Mouse (Mus musculus) thymus, adult 2 months (tissue): ENCODE measurements around the gene Fpr-rs3. TPM values are rescaled to one million over a fixed set of nuclear protein-coding genes. Genes with fewer than 3 reads are reported as not detected.

Source experiments
- DNase-seq: peaks from one replicate; pipeline ENCODE4 v3.0.0; 2021
- H3K27ac ChIP-seq: fragments of 200-500 bp; 2 replicates; pipeline ENCODE4 v1.5.1; 2012; ENCODE audit warnings: low read length, control low read depth; ENCODE audit not compliant: control insufficient read depth, insufficient read depth
- H3K27me3 ChIP-seq: fragments of 200-500 bp; 2 replicates; pipeline ENCODE4 v1.6.1; 2012; ENCODE audit warnings: mild to moderate bottlenecking, low read length, moderate library complexity, mixed read lengths; ENCODE audit not compliant: control insufficient read depth, insufficient read depth
- H3K36me3 ChIP-seq: fragments of 200-500 bp; 2 replicates; pipeline ENCODE4 v1.6.1; 2012; ENCODE audit warnings: mild to moderate bottlenecking, low read length, moderate library complexity; ENCODE audit not compliant: control insufficient read depth, insufficient read depth
- H3K4me1 ChIP-seq: fragments of 200-500 bp; replicated peaks from 2 replicates; pipeline ENCODE4 v1.6.1; 2012; ENCODE audit warnings: low read length; ENCODE audit not compliant: control insufficient read depth, insufficient read depth
- H3K4me3 ChIP-seq: fragments of 200-500 bp; 2 replicates; pipeline ENCODE4 v1.5.1; 2012; ENCODE audit warnings: mild to moderate bottlenecking, low read length, control low read depth, moderate library complexity; ENCODE audit not compliant: control insufficient read depth, insufficient read depth
- CTCF ChIP-seq: fragments of 200-500 bp; IDR thresholded peaks from 2 replicates; pipeline ENCODE4 v1.5.1; 2012; ENCODE audit warnings: mild to moderate bottlenecking, control low read depth, low read length, moderate library complexity, borderline replicate concordance; ENCODE audit not compliant: control insufficient read depth, poor library complexity, insufficient read depth; ENCODE audit errors: extremely low read depth
- POLR2A ChIP-seq: fragments of 200-500 bp; IDR thresholded peaks from 2 replicates; pipeline ENCODE4 v1.6.1; 2012; ENCODE audit warnings: mild to moderate bottlenecking, low read length, control low read depth, moderate library complexity; ENCODE audit not compliant: control insufficient read depth, poor library complexity, insufficient read depth; ENCODE audit errors: extremely low read depth
- WGBS: fragments of 180-500 bp; shearing (Covaris S2); methylation state at CpG from one replicate; pipeline ENCODE4 v1.1.7; 2018; 5-methylcytosine and 5-hydroxymethylcytosine counted together
- polyA plus RNA-seq: library from polyadenylated mRNA; depleted of rRNA; stranded (reverse); fragments of >200 nt; gene quantifications from 2 replicates; pipeline ENCODE4 v1.2.3, GENCODE M21; 2012; rRNA removed

Fpr-rs3 gene
- polyA plus RNA-seq = not detected in 2 replicates

GRCm38 (mm10) chr17:20624777-20625176, at the start of gene Fpr-rs3:
Gene Fpr-rs3, minus strand, starts transcription at chr17:20624877.
- Histone ChIP-seq H3K27me3 (no peaks in the 10 kb centered on the region), H3K4me3 (no peak within 1 kb of the TSS), H3K36me3 (no peaks in the 10 kb centered on the region), H3K4me1 (no peaks in the 10 kb centered on the region), H3K27ac (no peak within 1 kb of the TSS)
- TF ChIP-seq CTCF (no peak), POLR2A (no peak)
- DNase-seq = no peak

GRCm38 (mm10) chr17:20596323-20596722, 28.4 kb downstream of the Fpr-rs3 start, which contains the start of gene Vmn2r110:
Gene Vmn2r110, minus strand, starts transcription at chr17:20596423.
- DNase-seq = no peak
- no peaks in the 10 kb centered on the region for H3K36me3 ChIP-seq
- H3K27me3 ChIP-seq = no peaks in the 10 kb centered on the region
- H3K4me3 ChIP-seq = no peak within 1 kb of the TSS
- WGBS = 22% methylated on average over 1 of the region's 1 CpGs
- H3K4me1 ChIP-seq = no peaks in the 10 kb centered on the region
- no peak for TF ChIP-seq POLR2A
- TF ChIP-seq CTCF = no peak
- H3K27ac ChIP-seq = no peak within 1 kb of the TSS

Other genes with a start within 250 kb of the Fpr-rs3 start
- not detected in 2 replicates for gene Vmn1r224, start 210.7 kb downstream of the Fpr-rs3 start, polyA plus RNA-seq
- gene Vmn2r108, start 143.5 kb downstream of the Fpr-rs3 start, polyA plus RNA-seq = not detected in 2 replicates
- gene Vmn1r225, start 126.7 kb downstream of the Fpr-rs3 start, polyA plus RNA-seq = not detected in 2 replicates
- not detected in 2 replicates for gene Vmn2r109, start 60.1 kb downstream of the Fpr-rs3 start, polyA plus RNA-seq
- gene Vmn2r110, start 28.5 kb downstream of the Fpr-rs3 start, polyA plus RNA-seq = not detected in 2 replicates
- not detected in 2 replicates for gene Vmn1r226, start 58.0 kb upstream of the Fpr-rs3 start, polyA plus RNA-seq
- not detected in 2 replicates for gene Vmn1r227, start 105.0 kb upstream of the Fpr-rs3 start, polyA plus RNA-seq
- not detected in 2 replicates for gene Vmn1r228, start 161.3 kb upstream of the Fpr-rs3 start, polyA plus RNA-seq
- not detected in 2 replicates for gene Vmn1r229, start 186.7 kb upstream of the Fpr-rs3 start, polyA plus RNA-seq
- not detected in 2 replicates for gene Vmn1r230, start 215.6 kb upstream of the Fpr-rs3 start, polyA plus RNA-seq